Mouse (Mus musculus) cerebellum, adult 11 months (tissue): ENCODE data around the gene Gimap1.

ENCODE experiments used
- DNase-seq: peaks from one replicate; pipeline ENCODE4 v3.0.0; 2022

The Gimap1 gene

GRCm38 (mm10) chr6:48738961-48739779 is at the start of gene Gimap1:
Gene Gimap1 (plus strand): TSS chr6:48739054.
- DNase-seq: no peak

- no peak for DNase-seq
These were observed 49.5 kb upstream of the Gimap1 start for GRCm38 (mm10) chr6:48689320-48689719.

- no peak for DNase-seq
These were observed 45.9 kb upstream of the Gimap1 start for GRCm38 (mm10) chr6:48692962-48693361.

GRCm38 (mm10) chr6:48696830-48697554 is 41.9 kb upstream of the Gimap1 start:
- DNase-seq: no peak

- DNase-seq: no peak
These were observed 41.3 kb upstream of the Gimap1 start for GRCm38 (mm10) chr6:48697555-48697930.

GRCm38 (mm10) chr6:48698066-48698856 is 40.6 kb upstream of the Gimap1 start:
- no peak for DNase-seq

- DNase-seq: no peak
These were observed 40.0 kb upstream of the Gimap1 start for GRCm38 (mm10) chr6:48698888-48699287.

- DNase-seq: no peak
These were observed 38.4 kb upstream of the Gimap1 start for GRCm38 (mm10) chr6:48700251-48701075.

- DNase-seq: no peak
These were observed 36.7 kb upstream of the Gimap1 start for GRCm38 (mm10) chr6:48702146-48702545.

GRCm38 (mm10) chr6:48702601-48703000 is 36.3 kb upstream of the Gimap1 start:
- DNase-seq: no peak

- DNase-seq: no peak
These were observed 34.7 kb upstream of the Gimap1 start for GRCm38 (mm10) chr6:48704146-48704545.

- no peak for DNase-seq
These were observed 32.7 kb upstream of the Gimap1 start for GRCm38 (mm10) chr6:48706130-48706529.

- DNase-seq: no peak
These were observed 20.4 kb upstream of the Gimap1 start, which contains the start of the genes Gm28053 and Gimap7 for GRCm38 (mm10) chr6:48718455-48718854. Gene Gm28053 (plus strand): TSS chr6:48718607. Gene Gimap7 (plus strand): TSS chr6:48718621.

- no peak for DNase-seq
These were observed 18.5 kb upstream of the Gimap1 start for GRCm38 (mm10) chr6:48720326-48720725.

- no peak for DNase-seq
These were observed 15.4 kb upstream of the Gimap1 start for GRCm38 (mm10) chr6:48723468-48723867.

- no peak for DNase-seq
These were observed 13.4 kb upstream of the Gimap1 start for GRCm38 (mm10) chr6:48725476-48725875.

- no peak for DNase-seq
These were observed 11.1 kb upstream of the Gimap1 start for GRCm38 (mm10) chr6:48727761-48728160.

- no peak for DNase-seq
These were observed 6.0 kb upstream of the Gimap1 start for GRCm38 (mm10) chr6:48732864-48733304.

GRCm38 (mm10) chr6:48733660-48734059 is 5.2 kb upstream of the Gimap1 start:
- DNase-seq: no peak

GRCm38 (mm10) chr6:48737053-48737452 is 1.8 kb upstream of the Gimap1 start:
- DNase-seq: no peak

- DNase-seq: no peak
These were observed 1.2 kb upstream of the Gimap1 start for GRCm38 (mm10) chr6:48737688-48738087.

GRCm38 (mm10) chr6:48739780-48740055 is 864 bp downstream of the Gimap1 start:
- DNase-seq: no peak
